Mouse (Mus musculus) layer of hippocampus, adult 2 months (tissue): ENCODE measurements around the gene Enox1. TPM values are rescaled to one million over a fixed set of nuclear protein-coding genes. Genes with fewer than 3 reads are reported as not detected.
A peak's percentile ranks its signal among the peaks of the same experiment; 100 is the strongest.

ENCODE experiments used
- DNase-seq, 2 experiments: peaks; one replicate each; pipeline ENCODE4 v3.0.0; 2022; ENCODE audit warnings: low spot score in 2 of 2
- H3K27ac ChIP-seq: fragments of 200-600 bp; 2 replicates; pipeline ENCODE4 v1.8.1; 2022
- H3K4me3 ChIP-seq: fragments of 200-600 bp; 2 replicates; pipeline ENCODE4 v1.8.1; 2022; ENCODE audit warnings: mild to moderate bottlenecking
- CTCF ChIP-seq: fragments of 200-600 bp; conservative IDR thresholded peaks from 2 replicates; pipeline ENCODE4 v1.8.1; 2022; ENCODE audit warnings: antibody characterized with exemption, mild to moderate bottlenecking, moderate library complexity
- total RNA-seq, 2 experiments: library from RNA; stranded (reverse); gene quantifications; 2 replicates each; pipeline ENCODE4 v1.2.3; 2021

Gene Enox1
- total RNA-seq, 2 experiments from 2014 or later: 61.3 to 67.7 TPM

- no peak for TF ChIP-seq CTCF
- no peak for DNase-seq
- no peak overlapping the region for H3K27ac ChIP-seq
Observed at GRCm38 (mm10) chr14:77375054-77375453, 218.5 kb downstream of the Enox1 start.

GRCm38 (mm10) chr14:77375618-77376017 lies 219.1 kb downstream of the Enox1 start:
- Histone ChIP-seq H3K27ac (peak overlapping the region; percentile 15; the same call in 1 of the 2 replicates), H3K4me3 (no peak overlapping the region)
- no peak for TF ChIP-seq CTCF
- no peak for DNase-seq

More at GRCm38 (mm10) chr14:77375054-77375453, 218.5 kb downstream of the Enox1 start:
- H3K4me3 ChIP-seq: no peak overlapping the region

- TF ChIP-seq CTCF: no peak
- DNase-seq: no peak
- no peak overlapping the region for H3K4me3 ChIP-seq
- H3K27ac ChIP-seq: 0 out of 2 replicates have a peak overlapping the region, but pooled peaks have one; percentile 1
Observed at GRCm38 (mm10) chr14:77376731-77377130, 220.2 kb downstream of the Enox1 start.

- DNase-seq: no peak
- Histone ChIP-seq H3K4me3 (peak overlapping the region; percentile 6; the same call in 1 of the 2 replicates), H3K27ac (peak overlapping the region; percentile 34; the same call in 1 of the 2 replicates)
- no peak for TF ChIP-seq CTCF
Observed at GRCm38 (mm10) chr14:77377439-77377838, 220.9 kb downstream of the Enox1 start.

- H3K4me3 ChIP-seq: peak overlapping the region; percentile 6; the same call in 1 of the 2 replicates
- DNase-seq: no peak
- peak overlapping the region; percentile 34; the same call in 1 of the 2 replicates for H3K27ac ChIP-seq
- no peak for TF ChIP-seq CTCF
Observed at GRCm38 (mm10) chr14:77377873-77378272, 221.3 kb downstream of the Enox1 start.

GRCm38 (mm10) chr14:77381532-77381931 lies 225.0 kb downstream of the Enox1 start:
- DNase-seq: no peak
- H3K27ac ChIP-seq: no peak overlapping the region
- no peak for TF ChIP-seq CTCF
- H3K4me3 ChIP-seq: no peak overlapping the region

- no peak for TF ChIP-seq CTCF
- DNase-seq: no peak
- Histone ChIP-seq H3K27ac (no peak overlapping the region), H3K4me3 (no peak overlapping the region)
Observed at GRCm38 (mm10) chr14:77385621-77386020, 229.1 kb downstream of the Enox1 start.

GRCm38 (mm10) chr14:77387877-77388276 lies 231.3 kb downstream of the Enox1 start:
- H3K4me3 ChIP-seq: no peak overlapping the region
- DNase-seq: no peak
- H3K27ac ChIP-seq: no peak overlapping the region
- no peak for TF ChIP-seq CTCF

GRCm38 (mm10) chr14:77389276-77389675 lies 232.7 kb downstream of the Enox1 start:
- no peak overlapping the region for H3K4me3 ChIP-seq
- no peak for TF ChIP-seq CTCF
- DNase-seq: no peak
- H3K27ac ChIP-seq: no peak overlapping the region

- no peak overlapping the region for H3K4me3 ChIP-seq
- peak overlapping the region; percentile 51; the same call in 1 of the 2 replicates for H3K27ac ChIP-seq
- DNase-seq: no peak
- TF ChIP-seq CTCF: no peak
Observed at GRCm38 (mm10) chr14:77392476-77392875, 235.9 kb downstream of the Enox1 start.

GRCm38 (mm10) chr14:77406241-77407114 lies 249.9 kb downstream of the Enox1 start:
- H3K27ac ChIP-seq: peak overlapping the region; percentile 0; the same call in 1 of the 2 replicates
- no peak for TF ChIP-seq CTCF
- H3K4me3 ChIP-seq: no peak overlapping the region
- no peak for DNase-seq

- DNase-seq: peak; percentile 38 to 44
- TF ChIP-seq CTCF: no peak
- Histone ChIP-seq H3K4me3 (no peak overlapping the region), H3K27ac (peak overlapping the region; percentile 75)
Observed at GRCm38 (mm10) chr14:77409271-77409940, 252.8 kb downstream of the Enox1 start.

GRCm38 (mm10) chr14:77410354-77410753 lies 253.8 kb downstream of the Enox1 start:
- no peak overlapping the region for H3K4me3 ChIP-seq
- no peak for DNase-seq
- no peak for TF ChIP-seq CTCF
- peak overlapping the region; percentile 75 for H3K27ac ChIP-seq

GRCm38 (mm10) chr14:77413106-77413505 lies 256.5 kb downstream of the Enox1 start:
- no peak for TF ChIP-seq CTCF
- DNase-seq: no peak
- Histone ChIP-seq H3K27ac (no peak overlapping the region), H3K4me3 (no peak overlapping the region)
